Mouse (Mus musculus) kidney, adult 9 months (tissue): Measurements from ENCODE around the gene Krt90.
"Not testable (repeated sequence)": the region's sequence is repeated elsewhere in the genome, so short reads cannot be mapped to it uniquely, and the experiment has no call there.

ENCODE experiments used
- DNase-seq: peaks from one replicate; pipeline ENCODE4 v3.0.0; 2022

Krt90 gene

DNA sequence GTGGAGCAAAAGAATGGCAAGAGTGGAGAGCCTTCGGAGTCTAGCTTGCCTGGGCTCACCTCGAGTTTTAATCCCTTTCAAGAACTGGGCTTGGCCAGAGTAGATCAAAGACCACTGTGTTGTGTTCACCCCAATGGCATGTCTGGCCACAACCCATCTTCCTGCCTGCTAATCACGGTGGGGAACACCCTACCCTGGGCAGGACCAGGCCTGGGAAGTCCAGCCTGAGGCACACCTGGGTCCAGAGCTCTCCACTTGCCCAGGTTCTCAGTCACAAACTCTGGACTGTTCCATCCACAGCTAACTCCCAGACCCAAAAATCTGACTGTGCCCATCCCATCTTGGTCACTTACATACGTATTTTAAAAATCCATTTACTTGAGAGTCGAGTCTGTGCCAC, at the start of gene Krt90:
Gene Krt90 (minus strand): TSS at position 101 of the 400 bp plus-strand sequence.
- DNase-seq, result no peak

DNA sequence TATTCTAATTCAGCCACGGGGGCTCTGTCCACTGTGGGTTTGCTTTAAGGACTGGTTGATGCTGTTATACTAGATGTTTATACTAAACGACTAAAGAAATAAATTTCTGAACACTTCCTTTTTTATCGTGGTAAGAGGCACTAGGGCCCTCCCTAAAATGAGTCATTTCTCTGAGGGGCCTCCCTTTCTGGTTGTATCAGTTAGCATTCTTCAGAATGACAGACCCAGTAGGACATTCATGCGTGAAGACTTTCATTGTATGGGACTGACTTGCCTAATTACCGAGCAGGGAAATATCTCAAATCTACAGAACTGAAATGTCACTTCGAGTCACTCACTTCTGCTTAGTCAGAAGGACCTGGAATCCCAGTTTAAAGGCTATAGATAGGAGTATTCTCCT, 36.4 kb upstream of the Krt90 start:
- DNase-seq, result no peak

DNA sequence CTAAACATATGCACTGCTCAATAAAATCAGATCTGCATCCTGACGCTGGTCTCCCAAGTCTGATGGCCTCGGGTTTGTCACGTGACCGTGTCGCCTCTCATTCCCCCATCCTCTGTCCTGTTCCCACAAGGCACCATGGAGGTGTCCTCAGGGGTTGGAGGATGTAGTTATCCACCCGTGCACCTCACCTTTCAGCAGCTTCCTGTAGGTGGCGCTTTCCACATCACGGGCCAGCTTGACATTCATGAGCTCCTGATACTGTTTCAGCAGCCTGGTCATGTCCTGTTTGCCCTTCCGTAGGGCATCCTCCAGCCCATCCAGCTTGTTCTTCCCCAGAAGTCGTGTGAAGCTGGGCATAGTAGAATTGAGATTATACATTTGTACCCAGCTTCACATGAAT, 25.5 kb upstream of the Krt90 start:
- peak; percentile 4 for DNase-seq

DNA sequence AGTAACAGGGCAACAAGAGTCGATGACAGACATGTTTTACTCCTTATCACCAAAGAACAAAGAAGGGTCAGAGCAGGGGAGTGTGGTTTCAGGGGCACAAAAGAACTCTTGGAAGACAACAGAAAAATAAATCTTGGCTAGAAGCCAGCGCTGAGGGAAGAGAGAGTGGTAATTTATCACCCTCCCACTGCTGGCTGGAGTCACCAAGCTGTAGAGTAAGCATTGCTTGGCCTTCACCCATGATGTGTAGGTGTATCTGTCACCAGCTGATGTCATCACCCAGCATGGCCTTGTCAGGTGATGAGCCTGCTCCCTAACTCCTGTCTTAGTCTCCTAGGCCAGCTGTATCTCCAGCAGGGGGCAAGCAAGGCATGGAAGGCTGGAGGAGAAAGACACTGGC, 21.7 kb upstream of the Krt90 start:
- DNase-seq, result no peak

DNA sequence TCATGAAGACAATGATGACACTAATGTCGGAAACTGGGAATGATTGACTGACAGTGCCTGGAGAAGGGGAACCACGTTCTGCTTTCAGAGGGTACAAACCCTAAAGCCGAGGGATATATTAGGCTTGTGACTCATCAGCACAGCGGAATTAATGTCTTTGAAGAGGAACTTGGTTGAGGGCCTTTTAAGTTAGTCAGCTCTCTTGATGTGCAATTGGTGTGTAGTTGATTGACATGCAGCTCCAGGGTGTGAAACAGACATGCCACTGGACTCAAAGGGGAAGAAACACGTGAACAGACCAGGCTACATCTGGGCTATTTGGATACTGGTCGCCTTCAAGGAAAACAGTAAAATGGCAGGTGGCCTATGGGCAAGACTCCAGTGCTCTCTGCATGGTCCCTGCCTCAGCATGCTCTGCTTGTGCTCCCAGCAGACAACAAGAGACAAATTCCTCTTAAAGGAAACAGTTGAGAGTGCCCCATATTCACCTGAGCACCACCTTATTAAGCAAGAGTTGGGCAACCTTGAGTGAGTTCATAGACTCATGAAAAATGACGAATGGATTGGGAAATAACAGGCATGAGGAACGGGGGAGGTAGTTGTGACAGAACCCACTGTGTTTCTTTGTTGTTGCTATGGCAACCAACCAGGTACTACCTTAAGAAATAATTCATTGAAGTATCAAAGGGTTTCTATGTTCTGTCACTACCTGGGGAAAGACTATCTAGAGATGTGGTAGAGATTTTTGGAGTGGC, 20.6 kb upstream of the Krt90 start:
- no peak for DNase-seq

DNA sequence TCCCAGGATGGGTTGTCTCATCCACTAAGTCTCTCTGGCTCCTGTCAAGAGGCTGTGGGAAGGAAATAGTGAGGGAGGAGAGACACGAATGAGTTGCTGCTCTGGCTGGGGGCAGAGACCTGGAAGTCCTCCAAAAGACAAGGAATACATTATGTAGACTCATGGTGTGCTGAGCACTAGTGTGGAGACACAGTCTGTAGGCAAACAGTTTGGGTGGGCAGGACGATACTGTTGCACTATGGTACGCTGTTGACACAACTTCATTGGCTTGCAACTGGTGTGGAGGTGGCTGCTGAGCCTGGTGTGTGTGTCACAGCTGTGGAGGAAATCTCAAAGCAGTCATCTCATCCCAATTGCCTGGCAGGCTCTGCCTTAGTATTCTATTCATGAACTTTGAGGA, 19.0 kb upstream of the Krt90 start:
- DNase-seq, result no peak

DNA sequence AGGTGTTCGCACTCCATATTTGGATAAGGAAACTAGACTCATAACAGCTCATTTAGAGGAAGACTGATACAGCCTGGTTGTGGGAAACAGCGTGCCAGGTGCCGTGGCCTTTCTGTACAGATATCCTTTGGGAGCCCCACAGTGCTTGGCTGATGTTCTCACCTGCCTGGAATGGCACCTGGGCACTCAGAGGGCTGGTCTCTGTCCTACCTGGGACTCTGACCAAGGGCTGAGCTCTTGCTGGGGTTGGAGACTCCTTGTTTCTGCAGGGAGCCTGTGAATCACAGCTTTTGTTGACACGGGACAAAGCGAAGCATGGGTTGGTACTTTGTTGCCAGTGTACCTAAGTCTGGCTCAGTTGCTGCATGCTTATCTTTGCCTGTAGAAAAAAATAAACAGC, 12.8 kb upstream of the Krt90 start:
- no peak for DNase-seq

DNA sequence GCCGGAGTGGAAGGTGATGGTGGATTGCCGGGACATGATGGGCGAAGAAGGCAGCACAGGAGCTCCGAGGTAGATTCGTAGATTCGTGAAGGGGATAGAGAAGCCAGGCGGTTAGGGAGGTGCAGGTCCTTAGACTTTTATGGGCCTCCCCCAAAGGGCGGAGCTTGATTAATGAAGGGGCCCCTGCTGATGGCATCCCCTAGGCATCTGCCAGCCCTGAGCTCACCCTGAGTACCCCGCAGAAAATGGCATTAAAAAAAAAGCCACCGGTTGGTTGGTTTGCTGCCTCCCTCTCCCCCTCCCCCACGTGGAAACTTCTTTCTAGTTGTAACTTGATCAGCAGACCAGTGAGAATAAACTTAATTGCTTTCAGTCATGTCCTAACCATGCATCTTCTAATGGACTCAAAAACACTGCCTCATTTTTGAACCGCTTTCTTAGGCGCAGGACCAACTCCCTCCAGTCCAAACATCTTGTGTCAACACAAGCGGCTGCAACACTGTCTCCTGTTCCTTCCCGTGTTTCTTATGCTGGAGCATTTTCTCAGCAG, 11.1 kb upstream of the Krt90 start, which contains the start of gene Krt75:
Gene Krt75 (minus strand): TSS at position 109 of the 550 bp plus-strand sequence.
- DNase-seq, result no peak

DNA sequence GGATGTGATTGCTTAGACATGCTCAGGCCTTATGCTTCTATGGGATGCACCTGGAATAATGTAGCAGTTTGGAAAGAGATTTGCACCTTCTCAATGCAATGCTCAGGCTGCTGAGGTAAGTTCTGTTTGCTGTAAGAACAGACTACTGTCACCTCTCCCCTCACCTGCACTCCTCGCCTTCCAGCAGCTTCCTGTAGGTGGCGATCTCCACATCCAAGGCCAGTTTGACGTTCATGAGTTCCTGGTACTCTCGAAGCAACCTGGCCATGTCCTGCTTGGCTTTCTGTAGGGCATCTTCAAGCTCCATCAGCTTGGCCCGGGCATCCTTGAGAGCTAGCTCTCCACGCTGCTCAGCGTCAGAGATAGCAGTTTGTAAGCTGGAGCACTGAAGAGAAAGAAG, 5.0 kb upstream of the Krt90 start:
- peak; percentile 19 for DNase-seq

DNA sequence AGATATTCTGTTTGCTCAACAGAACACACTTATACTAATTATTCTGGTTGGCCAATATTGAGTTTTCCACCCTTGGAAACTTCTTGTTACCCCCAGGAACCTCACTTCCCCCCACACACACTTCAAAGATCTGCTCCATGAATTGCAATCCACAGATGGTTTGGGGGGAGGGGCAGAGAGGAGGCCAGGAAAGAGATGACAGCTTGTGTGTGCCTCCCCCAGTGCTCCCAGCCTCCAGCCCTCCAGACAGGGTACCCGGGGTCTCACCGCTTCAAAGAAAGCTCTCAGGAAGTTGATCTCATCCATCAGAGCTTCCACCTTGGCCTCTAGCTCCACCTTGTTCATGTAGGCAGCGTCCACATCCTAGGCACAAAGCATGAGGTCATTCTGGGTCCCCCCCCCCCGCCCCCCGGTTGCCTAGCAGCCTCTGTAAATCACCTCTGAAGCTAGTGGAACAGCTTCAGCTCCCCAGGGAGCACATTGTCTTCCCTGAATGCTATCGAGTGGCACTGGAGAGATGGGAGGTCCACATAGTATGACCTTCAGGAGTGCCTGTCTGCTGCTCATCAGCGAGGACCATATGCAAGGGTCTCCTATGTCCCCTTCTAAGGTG, 4.6 kb downstream of the Krt90 start:
- DNase-seq, result no peak

DNA sequence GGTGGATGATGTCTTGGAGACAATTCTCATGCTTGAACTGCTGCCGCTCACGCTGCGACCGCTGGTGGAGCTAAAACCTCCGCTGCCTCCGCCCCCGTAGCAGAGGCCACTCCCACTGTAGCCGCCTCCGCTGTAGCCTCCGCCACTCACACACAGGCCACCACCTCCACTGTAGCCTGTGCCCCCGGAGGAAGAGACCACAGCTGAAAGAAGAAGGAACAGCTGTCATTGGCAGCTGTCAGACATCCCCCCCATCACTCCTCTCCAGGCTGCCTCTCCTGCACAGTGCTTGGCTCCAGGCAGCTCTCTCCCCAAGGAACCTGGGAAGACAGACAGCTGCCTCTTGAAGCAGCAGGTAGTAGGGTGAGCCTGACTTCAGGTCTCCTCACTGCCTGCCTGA, 9.6 kb downstream of the Krt90 start:
- no peak for DNase-seq

DNA sequence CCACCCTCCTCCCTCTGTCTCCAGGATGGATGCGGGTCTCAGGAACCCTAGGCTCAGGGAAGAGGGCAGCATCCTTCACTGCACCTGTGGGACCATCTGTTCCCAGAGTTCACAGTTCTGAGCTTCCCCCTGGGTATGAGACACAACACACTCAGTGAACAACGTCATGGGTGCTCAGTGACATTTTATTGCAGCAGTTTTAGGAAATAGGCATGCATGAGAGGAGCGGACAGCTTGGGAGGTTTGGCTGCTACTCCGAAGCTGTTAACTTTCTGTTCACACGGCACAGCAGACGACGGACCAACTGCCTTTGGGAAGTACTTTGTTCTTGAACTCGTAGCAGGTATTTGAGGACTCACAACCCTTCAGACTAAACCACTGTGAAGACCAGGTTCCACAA, 10.6 kb downstream of the Krt90 start:
- no peak for DNase-seq

DNA sequence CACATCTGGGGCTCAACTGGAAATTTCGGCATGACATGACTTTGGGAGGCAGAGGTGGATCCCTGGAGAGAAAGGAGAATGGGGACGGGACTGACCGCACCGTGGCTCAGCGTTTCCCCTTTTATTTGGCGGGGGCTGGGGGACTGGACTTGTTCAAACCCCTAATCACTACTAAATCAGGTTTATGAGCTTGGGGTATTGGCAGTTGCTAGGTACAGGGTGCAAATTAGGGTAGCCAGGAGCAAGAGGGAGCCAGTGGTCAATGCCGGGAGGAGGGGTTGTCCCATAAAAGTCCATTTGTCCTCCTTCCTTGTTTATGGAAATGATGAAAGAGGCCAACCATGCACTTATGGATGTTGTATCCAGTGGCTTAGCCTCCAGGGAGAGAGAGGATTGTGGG, 12.2 kb downstream of the Krt90 start, which contains the start of gene Krt82:
Gene Krt82 (minus strand): TSS at position 101 of the 400 bp plus-strand sequence.
- DNase-seq, result no peak

DNA sequence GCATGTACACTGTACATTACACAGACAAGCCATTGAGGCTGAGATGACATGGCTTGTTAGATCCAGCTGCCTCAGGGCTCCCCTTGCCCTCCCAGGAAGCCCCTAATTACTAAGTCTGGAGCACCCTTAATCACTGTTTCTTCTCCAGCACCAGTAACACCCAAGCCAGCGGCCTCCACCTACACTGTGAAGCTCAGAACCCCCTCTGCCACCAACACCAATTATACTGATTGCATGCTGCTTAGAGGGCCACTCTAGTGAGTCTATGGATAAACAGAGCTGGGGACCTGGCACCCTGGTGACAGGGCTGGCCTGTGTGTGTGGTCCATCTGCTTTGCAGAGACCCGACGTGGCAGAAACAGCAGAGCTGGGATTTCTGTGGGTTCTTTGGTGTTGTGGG, 18.3 kb downstream of the Krt90 start:
- no peak for DNase-seq

DNA sequence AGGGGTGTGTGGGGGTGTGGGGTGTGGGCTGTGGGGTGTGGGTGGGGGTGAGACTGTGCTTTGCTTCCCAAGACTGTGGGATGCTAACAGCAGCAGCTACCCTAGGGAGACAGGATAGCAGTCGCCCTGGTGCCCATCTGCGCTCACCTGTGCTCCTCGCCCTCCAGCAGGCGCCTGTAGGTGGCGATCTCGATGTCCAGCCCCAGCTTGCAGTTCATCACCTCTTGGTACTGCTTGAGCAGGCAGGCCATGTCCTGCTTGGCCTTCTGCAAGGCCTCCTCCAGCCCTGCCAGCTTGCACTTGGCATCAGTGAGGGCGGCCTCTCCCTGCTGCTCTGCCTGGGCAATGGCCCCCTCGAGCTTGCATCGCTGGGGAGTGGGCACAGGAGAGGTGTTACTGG, 20.2 kb downstream of the Krt90 start:
- no peak for DNase-seq

DNA sequence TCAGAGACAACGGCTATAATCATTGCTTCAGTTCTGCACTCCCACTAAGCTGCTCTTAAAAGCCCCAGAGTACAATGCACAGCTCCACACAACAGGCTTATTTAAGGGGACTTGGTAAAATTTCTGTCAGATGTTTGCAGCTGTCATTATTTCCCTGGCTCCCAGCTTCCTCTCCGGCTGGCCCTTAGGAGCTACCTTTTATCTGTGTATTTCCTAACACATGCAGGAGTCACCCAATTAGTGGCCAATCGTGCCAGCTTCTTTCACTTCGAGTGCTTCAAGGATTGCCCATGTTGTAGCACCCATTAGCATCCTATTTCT, 24.2 kb downstream of the Krt90 start:
- DNase-seq, result no peak

DNA sequence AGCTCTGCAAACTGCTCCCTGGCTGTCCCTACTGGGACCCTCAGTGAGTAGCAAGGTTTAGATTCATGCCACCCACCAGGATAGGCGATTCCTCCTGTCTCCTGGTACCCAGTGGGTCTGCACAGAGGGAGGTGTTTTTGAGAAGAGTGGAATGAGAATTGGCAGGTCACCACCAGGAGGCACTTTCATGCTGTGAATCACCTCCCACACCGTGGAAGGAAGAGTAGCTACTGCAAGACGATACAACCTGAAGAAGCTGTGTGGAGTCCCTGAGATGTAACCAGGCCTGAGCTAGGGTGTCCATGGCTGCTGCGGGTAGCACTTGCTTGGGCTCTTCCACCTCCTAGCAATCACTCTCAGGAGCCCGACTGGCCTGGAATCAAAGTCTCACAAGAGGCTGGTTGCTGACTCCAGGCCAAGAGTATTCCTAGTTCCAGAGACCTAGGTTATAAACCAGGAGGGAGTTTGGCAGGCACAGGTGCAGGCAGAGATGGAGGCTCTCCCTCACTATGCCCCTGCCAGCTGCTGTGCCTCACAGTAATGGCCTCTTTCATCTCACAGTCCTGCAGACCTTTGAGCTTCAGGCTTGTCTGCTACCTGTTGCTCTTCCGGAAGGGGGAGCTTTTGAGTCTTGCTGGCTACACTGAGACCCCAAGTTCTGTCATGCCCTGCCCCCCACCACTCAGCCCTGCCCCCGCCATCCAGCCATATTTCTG, 24.7 kb downstream of the Krt90 start:
- no peak for DNase-seq

DNA sequence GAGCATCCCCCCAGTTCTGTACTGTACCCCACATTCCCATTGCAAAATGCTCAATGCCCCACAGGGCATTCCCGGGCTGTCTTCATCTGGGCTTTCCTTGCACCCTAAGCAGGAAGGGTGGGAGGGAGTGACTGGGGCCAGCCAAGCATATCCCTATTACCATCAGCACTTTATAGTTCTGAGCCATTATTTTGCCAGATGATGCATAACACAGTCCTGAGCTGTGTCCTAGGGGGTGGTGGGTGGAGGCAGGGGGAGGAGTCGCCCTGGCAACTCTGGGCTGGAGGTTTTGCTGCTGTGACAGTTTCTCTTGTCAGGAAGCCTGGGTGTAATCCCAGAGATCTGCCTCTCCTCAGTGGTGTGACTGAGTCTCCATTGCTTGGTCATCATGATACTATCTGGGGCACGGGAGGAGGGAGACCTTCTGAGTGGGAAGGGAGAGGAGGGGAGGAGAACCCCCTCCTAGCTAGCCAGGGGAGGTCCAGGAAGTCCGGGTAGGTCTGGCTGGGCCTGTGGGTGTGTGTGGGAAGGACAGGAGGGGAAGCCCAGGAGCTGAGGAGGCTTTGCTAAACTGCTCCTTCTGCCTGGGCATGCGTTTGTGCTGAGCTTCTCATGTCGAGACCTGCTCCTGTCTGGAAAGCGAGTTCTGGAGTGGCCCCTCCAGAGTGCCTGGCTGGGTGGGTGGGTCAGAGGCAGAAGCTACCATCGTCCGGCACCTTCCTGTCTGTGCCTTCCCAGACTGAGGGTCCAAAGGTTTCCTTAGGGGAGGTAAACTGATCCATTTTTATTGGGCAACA, 26.5 kb downstream of the Krt90 start:
- no peak for DNase-seq

DNA sequence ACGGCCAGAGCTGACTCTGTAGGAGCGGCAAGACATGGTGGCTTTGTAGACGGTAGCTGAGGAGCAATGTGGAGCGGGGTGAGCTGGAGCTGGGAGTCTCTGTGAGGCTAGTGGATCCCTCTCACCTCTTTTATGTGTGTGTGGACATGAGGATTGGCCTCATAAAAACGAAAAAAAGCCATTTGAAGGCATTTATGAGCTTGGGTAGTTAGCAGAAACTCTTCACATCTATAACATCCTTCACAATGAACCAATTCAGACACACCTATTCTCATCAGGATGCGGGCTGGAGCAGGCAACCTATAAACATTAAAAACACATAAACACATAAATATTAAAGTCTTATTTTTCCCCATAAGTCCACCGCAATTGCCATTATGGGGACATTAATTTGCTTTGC, 30.0 kb downstream of the Krt90 start, which contains the start of gene Krt84:
Gene Krt84 (minus strand): TSS at position 101 of the 400 bp plus-strand sequence.
- no peak for DNase-seq

DNA sequence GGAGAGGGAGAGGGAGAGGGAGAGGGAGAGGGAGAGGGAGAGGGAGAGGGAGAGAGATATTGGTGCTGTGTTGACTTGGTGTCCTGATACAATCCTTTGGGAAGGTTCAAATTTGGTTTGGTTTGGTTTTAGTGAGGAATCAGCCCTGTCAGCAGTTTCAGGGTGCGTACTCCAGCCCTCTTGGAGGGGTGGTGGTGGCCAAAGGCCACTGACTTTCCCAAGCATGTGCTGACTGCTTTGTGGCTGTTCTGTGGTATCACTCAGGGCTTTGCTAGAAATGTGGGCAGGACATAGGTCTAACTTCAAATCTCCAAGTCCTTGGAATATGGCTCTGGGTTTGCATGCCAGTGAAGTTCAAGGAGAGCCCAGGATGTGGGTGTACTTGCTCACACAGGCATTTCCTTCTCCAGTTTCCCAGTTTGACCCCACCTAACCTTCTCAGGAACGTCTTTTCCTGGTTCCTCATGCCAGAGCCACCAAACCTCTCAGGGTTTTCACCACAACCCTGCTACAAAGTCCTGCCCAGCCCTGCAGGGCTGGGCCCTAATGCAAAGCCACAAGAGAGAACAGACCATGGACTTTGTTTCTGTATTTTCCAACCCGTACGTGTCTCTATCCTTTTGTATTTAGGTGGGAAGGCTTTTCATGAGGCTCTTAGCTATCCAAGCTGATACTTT, 40.1 kb downstream of the Krt90 start:
- peak; percentile 59 for DNase-seq

DNA sequence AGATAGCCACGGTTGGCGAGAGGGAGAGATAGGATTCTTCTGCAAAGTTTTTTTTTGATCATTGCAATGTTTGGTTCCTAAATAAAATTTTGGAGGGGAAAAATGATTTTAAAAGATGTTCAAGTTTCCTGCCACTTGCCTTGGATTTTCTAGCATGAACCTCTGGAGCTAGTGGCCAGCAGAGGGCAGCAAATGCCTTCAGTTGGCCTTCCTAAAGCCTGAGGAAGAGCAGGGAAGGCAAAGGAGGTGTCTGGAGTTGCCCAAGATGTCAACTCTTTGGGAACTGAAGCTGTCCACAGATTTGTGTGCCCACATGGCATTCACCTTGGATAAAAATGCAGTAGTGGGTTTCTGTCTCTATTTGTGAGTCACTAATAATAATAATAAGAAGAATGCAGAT, 43.0 kb downstream of the Krt90 start:
- DNase-seq, result peak; percentile 76

DNA sequence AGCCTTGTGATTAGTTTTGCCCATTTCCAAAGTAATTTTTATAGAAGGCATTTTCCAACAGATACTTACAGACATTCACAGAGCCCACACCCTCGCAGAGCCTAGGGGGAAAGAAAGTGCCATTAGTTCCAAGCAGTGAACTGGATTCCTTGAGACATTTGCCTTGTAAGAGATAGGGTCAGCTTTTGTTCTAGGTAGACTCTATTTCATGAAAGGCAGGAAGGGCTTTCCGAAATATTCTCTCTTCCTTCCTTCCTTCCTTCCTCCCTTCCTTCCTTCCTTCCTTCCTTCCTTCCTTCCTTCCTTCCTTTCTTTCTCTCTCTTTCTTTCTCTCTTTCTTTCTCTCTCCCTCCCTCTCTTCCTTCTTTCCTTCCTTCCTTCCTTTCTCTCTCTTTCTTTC, 45.6 kb downstream of the Krt90 start, which contains the start of gene Gm49425:
Gene Gm49425 (minus strand): TSS at position 101 of the 400 bp plus-strand sequence.
- DNase-seq, result not testable (repeated sequence)
